Mouse (Mus musculus): ENCODE results near the gene Aipl1.
"Not testable (repeated sequence)": the region's sequence is repeated elsewhere in the genome, so short reads cannot be mapped to it uniquely, and the experiment has no call there.

Aipl1 gene

DNA sequence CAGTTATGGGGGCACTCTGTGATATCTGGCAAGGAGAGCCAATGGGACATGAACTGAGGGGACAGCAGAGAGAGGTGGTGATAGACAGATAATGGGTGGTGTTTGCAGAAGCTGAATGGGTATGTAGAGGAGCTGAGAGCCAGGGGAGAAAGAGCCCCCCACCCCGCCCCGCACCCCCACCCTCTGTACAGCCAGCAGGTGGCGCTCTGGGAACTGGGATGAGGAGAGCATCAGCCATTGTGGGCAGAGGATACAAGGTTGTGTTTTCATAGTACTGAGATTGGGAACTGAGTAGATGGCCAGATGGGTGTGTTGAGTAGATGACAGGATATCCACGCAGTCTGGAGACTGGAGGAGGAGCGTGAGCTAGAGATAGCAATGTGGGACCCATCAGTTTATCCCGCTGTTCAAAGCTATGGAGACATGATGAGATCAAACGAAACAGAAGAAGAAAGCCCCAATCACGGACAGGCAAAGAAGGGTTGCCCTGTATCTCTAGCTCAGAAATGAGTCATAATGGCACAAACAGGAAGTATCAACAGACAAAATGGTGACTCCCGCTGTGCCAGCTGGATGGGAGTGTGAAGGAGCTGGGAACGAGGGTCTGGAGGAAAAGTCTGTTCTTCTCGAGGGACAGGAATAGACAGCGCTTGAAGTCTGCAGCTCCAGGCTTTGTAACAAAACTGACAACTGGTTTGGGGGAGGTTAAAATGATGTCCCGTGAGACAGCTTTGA is 20.6 kb downstream of the Aipl1 start:
- DNase-seq (ENCODE audit: low read depth, low spot score) = no peak

GRCm38 (mm10) chr11:72014674-72015073 is 22.6 kb downstream of the Aipl1 start:
- no peak for DNase-seq (ENCODE audit: low read depth, low spot score)

- DNase-seq (ENCODE audit: low read depth, low spot score) = no peak
Observed at GRCm38 (mm10) chr11:72011955-72012354, 25.4 kb downstream of the Aipl1 start.

- no peak for DNase-seq (ENCODE audit: low read depth, low spot score)
Observed at GRCm38 (mm10) chr11:72010940-72011722, 26.2 kb downstream of the Aipl1 start.

GRCm38 (mm10) chr11:72010367-72010766 is 26.9 kb downstream of the Aipl1 start:
- DNase-seq (ENCODE audit: low read depth, low spot score) = no peak

- DNase-seq (ENCODE audit: low read depth, low spot score) = no peak
Observed at GRCm38 (mm10) chr11:72005547-72005946, 31.8 kb downstream of the Aipl1 start.

GRCm38 (mm10) chr11:72003171-72003570 is 34.1 kb downstream of the Aipl1 start:
- no peak for DNase-seq (ENCODE audit: low read depth, low spot score)

DNA sequence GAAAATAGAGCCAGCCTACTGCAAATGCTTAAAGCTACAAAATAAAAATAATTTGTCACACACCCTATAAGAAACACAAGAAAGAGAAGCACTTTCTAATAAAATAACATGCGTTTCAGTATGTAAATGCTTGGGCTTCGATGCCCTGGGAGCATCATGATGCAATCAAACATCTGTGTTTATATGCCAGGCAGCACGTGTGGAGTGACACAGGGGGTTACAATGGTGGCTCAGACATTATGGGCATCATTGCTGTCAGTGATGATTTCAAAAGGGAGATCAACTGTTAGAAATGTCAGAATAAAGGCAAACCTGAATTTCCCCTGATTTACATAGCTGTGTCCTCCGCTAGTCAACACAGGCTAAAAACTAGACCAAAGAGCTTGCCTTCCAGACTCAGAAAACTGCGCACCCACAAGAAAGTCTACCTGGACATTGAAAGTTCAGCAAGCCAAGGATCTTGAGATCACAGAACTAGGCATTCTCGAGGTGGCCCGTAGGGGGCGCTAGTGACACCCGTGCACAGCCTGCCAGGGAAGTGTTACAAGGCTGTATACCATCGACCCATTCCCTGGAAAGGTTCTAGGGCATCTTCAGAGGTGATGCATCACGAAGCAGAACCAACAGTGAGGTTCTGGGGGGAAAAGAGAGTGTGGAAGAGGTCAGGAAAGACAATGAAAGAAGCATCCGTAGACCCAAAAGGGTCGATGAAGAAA is 35.0 kb downstream of the Aipl1 start:
- peak; percentile 59 for DNase-seq (ENCODE audit: low read depth, low spot score)

- DNase-seq (ENCODE audit: low read depth, low spot score) = no peak
Observed at GRCm38 (mm10) chr11:72000194-72000593, 37.1 kb downstream of the Aipl1 start.

DNA sequence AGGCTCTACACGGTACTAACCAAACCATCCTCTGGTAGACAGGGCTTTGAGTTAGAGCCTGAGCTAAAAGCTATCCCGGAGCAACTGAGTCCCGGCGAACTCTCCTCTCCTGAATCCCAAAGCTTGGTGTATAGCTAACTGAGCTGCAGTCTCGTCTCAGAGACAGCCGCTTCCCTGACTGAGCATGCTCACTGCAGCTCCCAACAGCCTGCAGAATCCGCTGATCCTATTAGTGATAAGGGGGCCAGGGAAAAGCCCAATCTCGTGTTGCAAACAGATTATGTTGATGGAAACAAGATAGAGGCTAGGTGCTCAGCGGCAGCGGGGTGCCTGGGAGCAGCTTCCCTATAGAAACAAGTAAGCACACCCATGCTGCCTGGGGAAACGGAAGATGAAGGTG is 40.5 kb downstream of the Aipl1 start:
- no peak for DNase-seq (ENCODE audit: low read depth, low spot score)

GRCm38 (mm10) chr11:71995968-71996511 is 41.3 kb downstream of the Aipl1 start:
- DNase-seq (ENCODE audit: low read depth, low spot score) = peak; percentile 63

- no peak for DNase-seq (ENCODE audit: low read depth, low spot score)
Observed at GRCm38 (mm10) chr11:71992438-71992837, 44.9 kb downstream of the Aipl1 start.

- DNase-seq (ENCODE audit: low read depth, low spot score) = peak; percentile 59
Observed at GRCm38 (mm10) chr11:71991541-71991940, 45.8 kb downstream of the Aipl1 start.

DNA sequence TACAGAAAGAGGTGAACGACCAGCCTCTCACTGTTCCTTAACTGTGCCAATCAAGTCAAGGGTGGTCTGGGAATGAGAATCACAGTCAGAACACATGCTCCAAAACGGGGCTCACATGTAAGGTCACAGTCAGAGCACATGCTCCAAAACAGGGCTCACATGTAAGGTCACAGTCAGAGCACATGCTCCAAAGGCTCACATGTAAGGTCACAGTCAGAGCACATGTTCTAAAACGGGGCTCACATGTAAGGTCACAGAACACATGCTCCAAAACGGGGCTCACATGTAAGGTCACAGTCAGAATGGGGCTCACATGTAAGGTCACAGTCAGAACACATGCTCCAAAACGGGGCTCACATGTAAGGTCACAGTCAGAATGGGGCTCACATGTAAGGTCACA is 47.9 kb downstream of the Aipl1 start:
- DNase-seq (ENCODE audit: low read depth, low spot score) = not testable (repeated sequence)

DNA sequence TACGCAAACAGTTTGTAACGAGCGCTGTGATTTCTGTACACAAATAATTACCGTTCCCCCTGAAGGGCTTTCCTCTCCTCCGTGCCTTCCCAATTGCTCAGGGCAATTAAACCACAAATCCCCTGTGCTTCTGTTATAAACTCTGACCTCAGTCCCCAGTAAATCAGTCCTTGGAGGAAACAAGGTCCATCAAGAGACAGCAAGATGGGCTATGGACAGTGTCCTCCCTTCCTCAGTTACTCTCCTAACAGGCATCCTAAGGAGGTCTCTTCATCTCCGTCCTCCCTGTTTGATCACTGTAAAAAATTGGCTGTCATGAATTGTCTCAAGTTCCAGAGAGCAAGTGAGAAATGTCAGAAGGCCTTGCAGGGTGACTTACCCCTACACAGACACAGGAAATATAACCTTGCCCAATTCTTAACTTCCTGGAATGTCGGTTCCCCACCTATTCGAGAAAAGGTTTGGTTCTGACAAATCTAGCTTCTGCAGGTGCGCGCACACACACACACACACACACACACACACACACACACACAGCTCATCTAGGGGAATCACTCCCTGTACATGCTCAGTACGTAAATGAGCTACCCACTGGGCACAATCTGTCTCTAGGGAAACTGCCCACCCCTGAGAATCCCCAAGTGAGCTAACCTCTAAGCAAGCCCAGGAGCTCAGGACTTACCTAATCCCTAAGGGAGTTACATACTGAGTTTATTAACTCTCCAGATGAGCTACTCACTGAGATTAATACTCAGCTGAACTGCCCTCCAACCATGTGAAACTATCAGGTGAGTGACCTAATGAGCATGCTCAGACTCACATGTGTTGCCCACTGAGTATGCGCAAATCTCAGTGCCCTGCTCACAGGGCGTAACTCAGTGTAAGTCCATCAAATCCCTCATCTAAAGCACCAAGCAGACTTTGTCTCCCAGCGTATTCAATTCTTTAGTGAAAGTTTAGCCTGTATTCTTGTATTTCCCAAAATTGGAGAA is 49.9 kb downstream of the Aipl1 start:
- no peak for DNase-seq (ENCODE audit: low read depth, low spot score)

GRCm38 (mm10) chr11:71985783-71986182 is 51.5 kb downstream of the Aipl1 start:
- DNase-seq (ENCODE audit: low read depth, low spot score) = no peak

GRCm38 (mm10) chr11:71985101-71985711 is 52.1 kb downstream of the Aipl1 start:
- DNase-seq (ENCODE audit: low read depth, low spot score) = no peak

GRCm38 (mm10) chr11:71984093-71984492 is 53.2 kb downstream of the Aipl1 start:
- DNase-seq (ENCODE audit: low read depth, low spot score) = no peak

All from ZHBTc4 (cell line).